Mouse (Mus musculus) olfactory bulb, adult 2 months (tissue): ENCODE measurements around the gene Cep170b.

ENCODE experiments used
- CTCF ChIP-seq: fragments of 200-500 bp; IDR thresholded peaks from 2 replicates; pipeline ENCODE4 v1.5.1; 2012; ENCODE audit warnings: low read depth, mild to moderate bottlenecking, low read length, moderate library complexity; ENCODE audit not compliant: insufficient read depth
- POLR2A ChIP-seq: fragments of 200-500 bp; IDR thresholded peaks from 2 replicates; pipeline ENCODE4 v1.6.1; 2012; ENCODE audit warnings: mild to moderate bottlenecking, low read depth, low read length, moderate library complexity; ENCODE audit not compliant: insufficient read depth

DNA sequence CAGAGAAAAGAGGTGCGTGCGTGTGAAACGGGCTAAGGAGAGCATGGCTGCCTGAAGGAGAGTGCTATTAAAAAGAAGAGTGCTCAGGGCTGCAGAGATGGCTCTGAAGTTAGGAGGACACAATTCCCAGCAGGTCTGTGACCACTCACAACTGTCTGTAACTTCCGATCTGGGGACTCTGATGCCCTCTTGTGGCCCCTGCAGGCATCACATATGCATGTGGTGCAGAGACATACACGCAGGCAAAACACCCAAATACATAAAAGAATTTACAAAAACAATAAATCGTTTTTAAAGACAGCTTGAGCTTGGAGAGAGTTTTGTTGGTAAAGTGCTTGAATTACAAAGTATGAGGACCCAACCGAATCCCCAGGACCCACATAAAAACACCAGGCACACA, 3.1 kb upstream of the Cep170b start:
- TF ChIP-seq CTCF (no peak), POLR2A (no peak)
